8 mouse cellular contexts compared by ENCODE assay signal in the genomic region with DNA sequence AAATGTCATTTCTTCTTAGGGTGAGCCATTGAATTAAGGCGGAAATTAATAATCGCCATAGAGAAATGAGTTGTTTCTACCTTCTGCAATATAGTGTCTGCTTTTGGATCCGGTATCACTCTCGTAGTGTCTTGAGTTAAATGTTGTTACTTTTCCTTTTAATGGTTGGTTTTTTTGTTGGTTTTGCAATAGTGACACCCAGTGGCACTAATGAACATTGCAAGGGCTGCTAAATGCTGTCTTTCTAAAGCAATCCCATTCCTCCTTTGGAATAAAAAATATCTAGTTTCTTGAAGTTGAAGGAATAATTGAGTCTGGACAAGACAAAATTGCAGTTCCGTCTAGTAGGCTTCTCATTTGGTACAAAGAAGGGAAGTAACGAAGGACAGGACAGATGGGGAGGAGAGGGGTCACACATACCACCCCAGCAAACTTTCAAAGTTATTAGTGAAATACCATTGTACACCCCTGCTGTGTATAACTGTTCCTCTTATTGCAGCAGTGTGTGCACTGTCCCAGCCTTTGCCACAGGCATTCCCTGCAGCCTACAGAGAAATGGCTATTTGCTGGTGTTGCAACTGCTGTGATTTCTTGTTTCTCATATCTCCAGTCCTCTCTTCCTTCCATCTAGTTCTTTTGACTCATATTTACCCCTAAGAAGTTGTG.
DNase-seq lines count a peak whose midpoint lies in the region; ATAC-seq and TF ChIP-seq lines count a peak whose summit lies in the region.

No protein-coding gene starts in this region.

- H3K27me3 ChIP-seq in heart, adult 2 months (ENCODE audit: control insufficient read depth, insufficient read depth, low read length) = no peaks in the 10 kb centered on the region
- no peaks in the 10 kb centered on the region for H3K27me3 ChIP-seq in heart, embryonic 12.5 days (replicated peaks)
- H3K27me3 ChIP-seq in embryonic facial prominence, embryonic 11.5 days (ENCODE audit: control insufficient read depth, insufficient read depth, low read length) = no peaks in the 10 kb centered on the region
- H3K27me3 ChIP-seq in heart, embryonic 16.5 days (ENCODE audit: control insufficient read depth, insufficient read depth, low read length) = 0 out of 2 replicates have a peak, but pooled peaks cover 2% of the 10 kb centered on the region

- peaks cover 1% of the 10 kb centered on the region for H3K4me1 ChIP-seq in heart, adult 2 months (ENCODE audit: control insufficient read depth, insufficient read depth, low read length)
- H3K4me1 ChIP-seq in heart, embryonic 12.5 days (replicated peaks) = no peaks in the 10 kb centered on the region
- H3K4me1 ChIP-seq in embryonic facial prominence, embryonic 11.5 days (ENCODE audit: control insufficient read depth, insufficient read depth, low read length) = no peaks in the 10 kb centered on the region
- H3K4me1 ChIP-seq in heart, embryonic 16.5 days (ENCODE audit: control insufficient read depth, insufficient read depth, low read length) = no peaks in the 10 kb centered on the region

- 15% methylated on average over 6 of the region's 6 CpGs for WGBS in heart, adult 2 months
- 29% methylated on average over 6 of the region's 6 CpGs for WGBS in heart, embryonic 12.5 days
- 24% methylated on average over 6 of the region's 6 CpGs for WGBS in embryonic facial prominence, embryonic 11.5 days
- WGBS in heart, embryonic 16.5 days = 20% methylated on average over 6 of the region's 6 CpGs
- 20% methylated on average over 6 of the region's 6 CpGs for WGBS in large intestine, adult 2 months

- no peak for ATAC-seq in heart, embryonic 12.5 days (ENCODE audit: insufficient number of reproducible peaks, low FRiP score)
- peak; percentile 73 for ATAC-seq in activated CD4-positive, CD25-positive, alpha-beta regulatory T cell, adult 4 months
- no peak for ATAC-seq in embryonic facial prominence, embryonic 11.5 days (replicated peaks; ENCODE audit: insufficient number of reproducible peaks, low FRiP score, low TSS enrichment, low read depth)
- no peak for ATAC-seq in heart, embryonic 16.5 days (replicated peaks; ENCODE audit: extremely low read depth, insufficient read depth, low FRiP score)

- H3K27ac ChIP-seq in heart, adult 2 months = no peak overlapping the region
- H3K27ac ChIP-seq in heart, embryonic 12.5 days (ENCODE audit: poor library complexity, severe bottlenecking) = no peak overlapping the region
- no peak overlapping the region for H3K27ac ChIP-seq in embryonic facial prominence, embryonic 11.5 days (replicated peaks; ENCODE audit: low read depth, low read length)
- H3K27ac ChIP-seq in heart, embryonic 16.5 days (ENCODE audit: low read length) = no peak overlapping the region

- H3K9ac ChIP-seq in heart, adult 2 months (ENCODE audit: low read depth, low read length) = no peak overlapping the region
- no peak overlapping the region for H3K9ac ChIP-seq in heart, embryonic 12.5 days
- no peak overlapping the region for H3K9ac ChIP-seq in embryonic facial prominence, embryonic 11.5 days (replicated peaks; ENCODE audit: low read length)
- H3K9ac ChIP-seq in heart, embryonic 16.5 days (ENCODE audit: low read length) = no peak overlapping the region

- no peaks in the 10 kb centered on the region for H3K9me3 ChIP-seq in heart, embryonic 12.5 days (replicated peaks)
- no peaks in the 10 kb centered on the region for H3K9me3 ChIP-seq in embryonic facial prominence, embryonic 11.5 days (replicated peaks; ENCODE audit: control insufficient read depth, low read length)
- H3K9me3 ChIP-seq in heart, embryonic 16.5 days (replicated peaks; ENCODE audit: control insufficient read depth, low read length) = no peaks in the 10 kb centered on the region

- H3K4me2 ChIP-seq in heart, embryonic 12.5 days = no peak overlapping the region
- H3K4me2 ChIP-seq in embryonic facial prominence, embryonic 11.5 days (ENCODE audit: low read depth, low read length) = no peak overlapping the region
- H3K4me2 ChIP-seq in heart, embryonic 16.5 days (ENCODE audit: low read depth, low read length) = peak overlapping the region; percentile 38

- no peak overlapping the region for H3K4me3 ChIP-seq in heart, adult 2 months
- H3K4me3 ChIP-seq in heart, embryonic 12.5 days = no peak overlapping the region
- H3K4me3 ChIP-seq in embryonic facial prominence, embryonic 11.5 days (ENCODE audit: low read depth, low read length) = no peak overlapping the region
- H3K4me3 ChIP-seq in heart, embryonic 16.5 days (ENCODE audit: low read length) = no peak overlapping the region

- H3K79me2 ChIP-seq in heart, adult 2 months (replicated peaks; ENCODE audit: control insufficient read depth, insufficient read depth, low read length) = no peaks in the 10 kb centered on the region

- TF ChIP-seq CTCF in heart, adult 2 months (IDR thresholded peaks at IDR 0.05) = peak; percentile 97

- no peak for TF ChIP-seq POLR2A in heart, adult 2 months (IDR thresholded peaks at IDR 0.05; ENCODE audit: insufficient read depth, low read depth, low read length)

- intact Hi-C loops in heart, adult 2 months (cut with DNase I) = loop anchor here (1.0 to 10.0 kb wide), 4 partner anchors 579 to 863 kb away; partner anchors contain the start of gene Jun

- peak; percentile 18 to 58 for DNase-seq in heart, adult 2 months
- peak; percentile 78 for DNase-seq in embryonic facial prominence, embryonic 11.5 days (ENCODE audit: low spot score)
- DNase-seq in large intestine, adult 2 months (ENCODE audit: low read depth, low spot score) = peak; percentile 35
- DNase-seq in lung, postnatal 10 days = peak; percentile 69
- DNase-seq in retina, postnatal 7 days (ENCODE audit: low read depth, low spot score) = peak; percentile 42

- TF ChIP-seq EP300 in heart, adult 2 months (IDR thresholded peaks at IDR 0.05; ENCODE audit: insufficient read depth, low read depth, low read length) = no peak

- no peaks in the 10 kb centered on the region for H3K36me3 ChIP-seq in heart, adult 2 months (ENCODE audit: control insufficient read depth, insufficient read depth, low read length)
- H3K36me3 ChIP-seq in heart, embryonic 12.5 days = no peaks in the 10 kb centered on the region
- no peaks in the 10 kb centered on the region for H3K36me3 ChIP-seq in embryonic facial prominence, embryonic 11.5 days (replicated peaks; ENCODE audit: control insufficient read depth, insufficient read depth, low read depth, low read length)
- no peaks in the 10 kb centered on the region for H3K36me3 ChIP-seq in heart, embryonic 16.5 days (ENCODE audit: control insufficient read depth, insufficient read depth)
